Mouse (Mus musculus) lung, embryonic 14.5 days (tissue): ENCODE measurements around the gene B230118H07Rik. TPM values are rescaled to one million over a fixed set of nuclear protein-coding genes. Genes with fewer than 3 reads are reported as not detected.

Experiments used
- ATAC-seq: fragments of 200-750 bp; cut with Nextera tagmentation; 2 replicates; pipeline ENCODE4 v1.8.0; 2017; ENCODE audit warnings: mild to moderate bottlenecking, moderate TSS enrichment, moderate library complexity; ENCODE audit not compliant: insufficient read depth
- DNase-seq: peaks from one replicate; pipeline ENCODE4 v3.0.0-alpha.2; 2015
- H3K27ac ChIP-seq: fragments of 300-500 bp; sonication (generic); 2 replicates; pipeline ENCODE4 v1.5.1; 2014; ENCODE audit warnings: low read depth, mild to moderate bottlenecking, moderate library complexity
- H3K27me3 ChIP-seq: fragments of 300-500 bp; sonication (generic); 2 replicates; pipeline ENCODE4 v1.6.1; 2014; ENCODE audit warnings: low read length, control low read depth; ENCODE audit not compliant: insufficient read depth
- H3K36me3 ChIP-seq: fragments of 300-500 bp; sonication (generic); 2 replicates; pipeline ENCODE4 v1.6.1; 2014; ENCODE audit warnings: control low read depth; ENCODE audit not compliant: insufficient read depth
- H3K4me1 ChIP-seq: fragments of 300-500 bp; sonication (generic); 2 replicates; pipeline ENCODE4 v1.6.1; 2014; ENCODE audit warnings: antibody characterized with exemption, control low read depth; ENCODE audit not compliant: insufficient read depth
- H3K4me2 ChIP-seq: fragments of 300-500 bp; sonication (generic); 2 replicates; pipeline ENCODE4 v1.6.1; 2014; ENCODE audit warnings: mild to moderate bottlenecking
- H3K4me3 ChIP-seq: fragments of 300-500 bp; sonication (generic); 2 replicates; pipeline ENCODE4 v1.5.1; 2014; ENCODE audit warnings: low read depth, low read length
- H3K9ac ChIP-seq: fragments of 300-500 bp; sonication (generic); 2 replicates; pipeline ENCODE4 v1.6.1; 2014
- H3K9me3 ChIP-seq: fragments of 300-500 bp; sonication (generic); 2 replicates; pipeline ENCODE4 v1.6.1; 2016; ENCODE audit warnings: low read depth, low read length, control low read depth
- CTCF ChIP-seq: IDR thresholded peaks from 2 replicates; pipeline ENCODE4 v1.5.1; 2016; ENCODE audit warnings: antibody characterized with exemption, low read depth
- WGBS: fragments of 180-500 bp; shearing (Covaris S2); extraction: QIAGEN DNeasy Blood & Tissue Kit; methylation state at CpG from one replicate; pipeline ENCODE4 v1.1.7; 2014; 5-methylcytosine and 5-hydroxymethylcytosine counted together
- polyA plus RNA-seq: library from polyadenylated mRNA; unstranded; fragments of >200 nt; fragmentation: Nextera tagmentation; extraction: Ambion mirVana; gene quantifications from 2 replicates; pipeline ENCODE4 v1.2.1, GENCODE M21; 2014

The B230118H07Rik gene
- polyA plus RNA-seq, result 52.4 and 53.9 TPM in 2 replicates

DNA sequence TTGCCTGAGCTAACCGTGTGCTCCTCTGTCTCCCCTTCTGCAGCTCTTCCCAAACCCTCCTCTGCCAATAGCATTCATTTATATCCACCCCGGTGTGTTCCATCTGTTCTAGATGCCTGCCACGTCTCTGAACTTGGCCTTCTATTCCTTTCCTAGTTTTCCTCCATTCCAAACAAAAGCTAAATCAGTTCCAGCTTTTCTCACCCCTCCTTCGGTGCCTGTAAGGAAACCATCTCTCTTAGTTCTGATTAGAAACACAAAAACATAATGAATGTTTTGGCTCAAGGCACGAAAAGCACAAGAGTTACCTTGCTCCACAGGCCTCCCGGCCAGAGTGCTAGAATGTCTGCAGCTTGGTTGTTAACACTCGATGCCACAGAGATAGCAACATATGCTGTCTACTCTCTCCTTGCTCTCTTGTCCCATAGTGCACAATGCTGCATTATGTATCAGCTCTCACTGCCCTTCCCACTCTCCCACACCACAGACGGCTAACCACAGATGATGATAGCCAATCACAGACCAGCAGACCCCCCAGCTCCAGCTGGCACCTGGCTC, at the start of gene B230118H07Rik, which contains the start of gene Rag1:
Gene B230118H07Rik (minus strand): TSS at position 419 of the 558 bp plus-strand sequence.
Gene Rag1 (minus strand): TSS at position 388 of the 558 bp plus-strand sequence.
- DNase-seq (no peak), ATAC-seq (no peak)
- H3K27ac ChIP-seq, result no peak within 1 kb of the TSS
- H3K9ac ChIP-seq, result no peak within 1 kb of the TSS
- H3K4me3 ChIP-seq, result no peak within 1 kb of the TSS
- 36% methylated on average over 8 of the region's 8 CpGs for WGBS
- no peak within 1 kb of the TSS for H3K4me2 ChIP-seq
- H3K27me3 ChIP-seq, result no peaks in the 10 kb centered on the region
- H3K9me3 ChIP-seq, result no peaks in the 10 kb centered on the region
- H3K4me1 ChIP-seq, result no peaks in the 10 kb centered on the region
- no peak for TF ChIP-seq CTCF
- H3K36me3 ChIP-seq, result no peaks in the 10 kb centered on the region

DNA sequence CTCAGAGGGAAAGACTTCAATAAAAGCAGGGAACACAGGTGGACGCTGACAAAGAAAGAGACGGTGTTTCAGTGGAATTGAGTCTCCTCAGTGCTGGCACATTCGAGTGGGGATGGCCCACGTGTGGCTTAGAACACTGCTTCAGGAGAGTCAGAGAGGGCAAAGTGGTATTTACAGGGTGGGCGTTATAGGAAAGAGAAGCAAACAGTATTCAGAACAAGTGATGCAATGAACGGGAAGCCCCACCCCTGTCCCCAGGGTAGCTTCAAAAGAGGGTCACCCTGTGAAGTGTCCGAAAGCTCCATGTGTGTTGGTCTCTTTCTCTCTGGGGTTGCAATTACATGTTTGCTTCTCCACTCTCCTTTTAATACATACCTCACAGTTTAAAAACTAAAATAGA, 46.3 kb upstream of the B230118H07Rik start:
- no peak for TF ChIP-seq CTCF
- Histone ChIP-seq H3K9ac (no peak overlapping the region), H3K4me1 (no peaks in the 10 kb centered on the region), H3K4me3 (no peak overlapping the region), H3K9me3 (no peaks in the 10 kb centered on the region), H3K27ac (no peak overlapping the region), H3K36me3 (peaks cover 52% of the 10 kb centered on the region), H3K4me2 (no peak overlapping the region), H3K27me3 (no peaks in the 10 kb centered on the region)
- no peak for DNase-seq
- no peak for ATAC-seq
- 81% methylated on average over 7 of the region's 7 CpGs for WGBS

DNA sequence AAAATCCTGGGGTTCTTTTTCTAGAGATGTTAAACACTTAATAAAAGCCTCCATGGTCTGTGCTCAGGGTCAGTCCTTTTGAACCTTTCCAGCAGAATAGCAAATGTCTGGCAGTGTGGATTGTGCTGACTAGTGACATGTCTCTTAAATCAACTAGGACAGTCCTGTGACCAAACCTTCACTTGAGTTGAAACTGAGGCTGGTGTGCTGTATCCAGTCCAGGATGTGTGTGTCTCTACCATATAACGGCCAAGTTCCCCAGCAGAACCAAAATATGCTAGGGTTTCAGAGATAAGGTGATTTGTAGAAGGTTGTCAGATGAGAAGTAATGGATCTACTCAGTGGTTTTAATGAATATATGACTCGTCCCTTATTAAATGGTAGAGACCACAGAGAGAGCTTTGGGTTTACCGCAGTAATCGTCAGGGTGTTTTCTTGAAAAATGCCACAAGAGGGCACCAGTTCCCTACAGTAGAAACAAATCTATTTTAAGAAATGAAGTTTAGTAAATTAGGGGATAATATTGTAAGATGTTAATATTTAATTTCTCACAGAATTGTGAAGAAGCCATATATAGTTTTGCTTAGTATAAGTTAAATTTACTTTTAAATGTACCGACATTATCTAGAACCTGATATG, 44.4 kb upstream of the B230118H07Rik start:
- peaks cover 68% of the 10 kb centered on the region for H3K36me3 ChIP-seq
- ATAC-seq (no peak), DNase-seq (peak; percentile 80)
- no peak overlapping the region for H3K4me2 ChIP-seq
- TF ChIP-seq CTCF, result peak; percentile 62
- H3K4me3 ChIP-seq, result no peak overlapping the region
- no peaks in the 10 kb centered on the region for H3K27me3 ChIP-seq
- H3K4me1 ChIP-seq, result no peaks in the 10 kb centered on the region
- WGBS, result 53% methylated on average over 5 of the region's 5 CpGs
- H3K9ac ChIP-seq, result no peak overlapping the region
- H3K27ac ChIP-seq, result no peak overlapping the region
- H3K9me3 ChIP-seq, result no peaks in the 10 kb centered on the region

DNA sequence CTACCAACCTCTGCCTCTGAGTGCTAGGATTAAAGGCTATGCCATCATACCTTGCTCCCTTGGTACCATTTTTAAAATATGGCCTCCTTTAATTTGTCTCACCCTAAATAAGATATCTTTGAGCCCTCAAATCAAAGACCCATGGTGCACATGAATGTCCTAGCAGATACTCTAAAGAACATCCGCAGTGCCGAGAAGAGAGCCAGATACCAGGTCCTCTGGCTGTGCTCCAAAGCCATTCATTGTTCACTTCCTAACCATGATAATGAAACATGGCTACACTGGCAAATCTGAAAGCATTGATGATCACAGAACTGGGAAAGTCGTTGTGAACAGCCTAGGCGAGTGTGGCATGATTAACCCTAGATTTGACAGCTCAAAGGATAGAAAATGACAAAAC, 43.7 kb upstream of the B230118H07Rik start:
- 63% methylated on average over 4 of the region's 4 CpGs for WGBS
- peaks cover 66% of the 10 kb centered on the region for H3K36me3 ChIP-seq
- H3K4me2 ChIP-seq, result no peak overlapping the region
- H3K27me3 ChIP-seq, result no peaks in the 10 kb centered on the region
- H3K27ac ChIP-seq, result no peak overlapping the region
- ATAC-seq (no peak), DNase-seq (no peak)
- no peak for TF ChIP-seq CTCF
- H3K9me3 ChIP-seq, result no peaks in the 10 kb centered on the region
- H3K9ac ChIP-seq, result no peak overlapping the region
- H3K4me1 ChIP-seq, result no peaks in the 10 kb centered on the region
- H3K4me3 ChIP-seq, result no peak overlapping the region

DNA sequence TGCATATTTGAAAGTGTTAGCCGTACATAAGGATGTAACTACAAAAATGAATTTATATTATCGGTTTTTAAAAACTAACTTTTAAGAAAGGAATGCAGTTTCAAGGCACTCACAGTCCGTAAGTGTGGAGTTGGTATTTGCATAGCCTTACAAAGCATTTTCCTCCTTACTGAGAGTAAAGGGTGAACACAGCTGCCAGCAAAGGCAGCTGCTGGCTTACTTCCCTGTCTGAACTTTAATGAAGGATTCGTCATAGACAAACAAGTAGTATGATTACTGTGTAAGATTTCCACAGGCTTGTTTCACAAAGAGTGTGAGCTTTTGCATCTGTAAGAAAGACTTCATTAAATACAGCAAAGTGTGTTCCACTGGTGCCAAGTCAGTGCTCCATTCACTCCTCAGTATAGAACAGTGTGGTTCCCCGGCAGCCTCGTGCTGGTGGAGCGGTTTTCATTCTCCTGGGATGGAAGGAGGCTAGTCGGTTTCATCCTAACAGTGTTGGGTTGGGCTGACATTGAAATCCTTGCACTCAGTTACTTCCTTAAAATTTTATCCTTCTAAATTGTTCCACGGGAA, 41.0 kb upstream of the B230118H07Rik start:
- Histone ChIP-seq H3K4me1 (no peaks in the 10 kb centered on the region), H3K36me3 (peaks cover 72% of the 10 kb centered on the region), H3K4me2 (no peak overlapping the region), H3K9ac (no peak overlapping the region), H3K9me3 (no peaks in the 10 kb centered on the region), H3K27ac (no peak overlapping the region), H3K4me3 (no peak overlapping the region), H3K27me3 (no peaks in the 10 kb centered on the region)
- no peak for ATAC-seq
- no peak for DNase-seq
- TF ChIP-seq CTCF, result no peak
- WGBS, result 92% methylated on average over 9 of the region's 9 CpGs

DNA sequence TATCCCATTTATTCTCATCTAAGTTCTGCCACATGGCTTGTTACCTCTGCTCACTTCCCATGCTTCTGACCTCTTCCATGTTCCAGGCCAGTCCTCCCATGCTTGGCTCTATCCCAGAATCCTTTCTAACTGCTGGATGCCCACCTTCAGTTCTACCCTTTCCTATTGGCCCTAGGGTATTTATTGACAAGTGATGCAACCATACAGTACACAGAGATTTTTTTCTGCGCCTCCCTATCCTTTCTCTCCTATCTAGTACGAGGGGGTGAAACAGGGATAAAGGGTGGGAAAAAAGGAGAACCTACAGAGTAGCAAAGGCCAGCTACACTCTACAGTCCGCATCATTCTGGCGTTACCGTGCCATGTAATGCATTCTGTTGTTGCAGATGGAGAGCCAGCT, 38.7 kb upstream of the B230118H07Rik start:
- no peaks in the 10 kb centered on the region for H3K9me3 ChIP-seq
- no peaks in the 10 kb centered on the region for H3K27me3 ChIP-seq
- no peak overlapping the region for H3K9ac ChIP-seq
- H3K4me2 ChIP-seq, result no peak overlapping the region
- DNase-seq (no peak), ATAC-seq (no peak)
- TF ChIP-seq CTCF, result no peak
- peaks cover 72% of the 10 kb centered on the region for H3K36me3 ChIP-seq
- H3K27ac ChIP-seq, result no peak overlapping the region
- WGBS, result 90% methylated on average over 5 of the region's 5 CpGs
- H3K4me1 ChIP-seq, result no peaks in the 10 kb centered on the region
- H3K4me3 ChIP-seq, result no peak overlapping the region

DNA sequence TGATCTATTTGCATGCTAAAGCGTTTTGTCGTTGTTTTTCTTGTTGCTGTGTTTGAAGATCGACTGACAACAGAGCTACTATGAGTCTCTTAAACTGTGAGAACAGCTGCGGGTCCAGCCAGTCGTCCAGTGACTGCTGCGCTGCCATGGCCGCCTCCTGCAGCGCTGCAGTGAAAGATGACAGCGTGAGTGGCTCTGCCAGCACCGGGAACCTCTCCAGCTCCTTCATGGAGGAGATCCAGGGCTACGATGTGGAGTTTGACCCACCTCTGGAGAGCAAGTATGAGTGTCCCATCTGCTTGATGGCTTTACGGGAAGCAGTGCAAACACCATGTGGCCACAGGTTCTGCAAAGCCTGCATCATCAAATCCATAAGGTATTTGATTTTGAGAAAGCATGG, 35.1 kb upstream of the B230118H07Rik start:
- no peak for DNase-seq
- Histone ChIP-seq H3K9me3 (no peaks in the 10 kb centered on the region), H3K9ac (no peak overlapping the region), H3K27me3 (no peaks in the 10 kb centered on the region), H3K36me3 (peaks cover 45% of the 10 kb centered on the region), H3K4me2 (no peak overlapping the region), H3K4me3 (no peak overlapping the region), H3K4me1 (peaks cover 2% of the 10 kb centered on the region; the same call in 1 of the 2 replicates), H3K27ac (no peak overlapping the region)
- WGBS, result 86% methylated on average over 12 of the region's 12 CpGs
- no peak for ATAC-seq
- TF ChIP-seq CTCF, result no peak
